In genomic region chr11:50653746-50654431, GRCm38 (mm10) we compare ENCODE assay signal across 12 mouse cellular contexts. TPM values are rescaled to one million over a fixed set of nuclear protein-coding genes. Genes with fewer than 3 reads are reported as not detected.
DNase-seq lines count a peak whose midpoint lies in the region.
"Had no signal": no experiment of that assay in that cellular context is flagged by ENCODE, and none has a peak within 500 bp of the region (broad histone marks: within the 10 kb centered on the region; RNA-seq: fewer than 3 reads in every experiment).

No protein-coding gene starts in this region.

- intact Hi-C loops in heart, postnatal 10 days (cut with DNase I), result no loop called here
- intact Hi-C loops in left cerebral cortex, postnatal 14 days (cut with DNase I), result no loop called here

- DNase-seq in cerebellum, adult 11-12 months, result peak; percentile 68
- no peak for DNase-seq in cerebellum, postnatal 4 days (ENCODE audit: low spot score in 2 of 2)
- DNase-seq in adrenal gland, postnatal 14 days, result peak; percentile 72
- peak; percentile 75 to 81 for DNase-seq in cerebellum, postnatal 14 days
- DNase-seq in heart, postnatal 10 days, result peak; percentile 67 to 72
- DNase-seq in frontal cortex, adult 2 months (ENCODE audit: extremely low spot score in 1 of 2, low spot score in 1 of 2), result no peak
- no peak for DNase-seq in left cerebral cortex, postnatal 14 days (ENCODE audit: low spot score in 2 of 2)
- no peak for DNase-seq in layer of hippocampus, adult 8-10 months (ENCODE audit: low spot score in 2 of 2)
- DNase-seq: embryo, embryonic 11 days; thymus, postnatal 14 days had no signal

RNA-seq across cellular contexts. Expression of gene Adamts2, which starts 52.0 kb away (rescaled TPM):
- 14.2 and 14.4 TPM in 2 replicates for total RNA-seq in adrenal gland, postnatal 14 days (2021)
- total RNA-seq in heart, postnatal 10 days (2021), result 10 to 100 TPM; 36.1 to 40.3 TPM
- 6.6 and 7.5 TPM in 2 replicates for polyA plus RNA-seq in frontal cortex, adult 2 months (2012; rRNA removed)
- total RNA-seq in left cerebral cortex, postnatal 14 days (2021), result 10 to 100 TPM; 12.3 to 13.2 TPM
- total RNA-seq in layer of hippocampus, adult 8-10 months (2022), result 10 to 100 TPM in 2 of 4 experiments, 1 to 10 TPM in 2; 9.2 to 18.7 (median 13.0) TPM
- total RNA-seq: megakaryocyte progenitor cell, adult 5-6 weeks had no signal
- polyA plus RNA-seq: inflammation-experienced regulatory T-cells, adult 6 months had no signal

Comparison
In these comparisons a context has a peak if more than half of its experiments do, and no peak if none do; other contexts are left out.
1. DNase-seq: peak in cerebellum, adult 11-12 months (single experiment), adrenal gland, postnatal 14 days (single experiment), cerebellum, postnatal 14 days (2 of 2) and heart, postnatal 10 days (2 of 2); none in cerebellum, postnatal 4 days (0 of 2), frontal cortex, adult 2 months (0 of 2), left cerebral cortex, postnatal 14 days (0 of 2) and layer of hippocampus, adult 8-10 months (0 of 2).